Mouse (Mus musculus): Measurements from ENCODE around the gene Trpv5. TPM values are rescaled to one million over a fixed set of nuclear protein-coding genes. Genes with fewer than 3 reads are reported as not detected.

Trpv5 gene
- polyA plus RNA-seq, 1 experiment = not detected

DNA sequence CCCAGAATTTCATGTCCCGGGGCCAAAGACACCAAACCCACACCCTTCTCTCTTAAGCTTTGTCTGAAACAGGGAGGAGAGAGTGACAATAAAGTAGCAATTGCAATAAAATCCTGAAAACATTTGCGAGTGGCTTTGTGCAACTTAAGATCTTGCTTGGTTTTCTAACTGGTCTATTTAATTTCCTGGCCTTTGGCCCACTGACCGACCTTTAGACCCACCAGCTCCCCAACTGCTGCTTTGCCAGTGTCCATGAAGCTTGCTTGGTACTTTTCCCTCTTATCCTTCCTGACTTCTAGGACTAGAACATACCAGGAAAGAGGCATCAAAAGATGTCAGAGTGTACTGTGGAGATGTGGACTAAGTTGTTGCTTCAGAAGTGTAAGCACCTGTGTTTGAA, 5.0 kb upstream of the Trpv5 start:
- no peak overlapping the region for H3K27ac ChIP-seq (ENCODE audit: insufficient read depth, low read length)
- H3K4me1 ChIP-seq (ENCODE audit: control insufficient read depth, insufficient read depth, low read length) = no peaks in the 10 kb centered on the region
- no peak for TF ChIP-seq CTCF (IDR thresholded peaks at IDR 0.05; ENCODE audit: extremely low read depth, insufficient read depth, low read length)
- TF ChIP-seq POLR2A (IDR thresholded peaks at IDR 0.05; ENCODE audit: extremely low read depth, insufficient read depth, low read length) = no peak
- H3K4me3 ChIP-seq (ENCODE audit: insufficient read depth, low read length) = no peak overlapping the region

DNA sequence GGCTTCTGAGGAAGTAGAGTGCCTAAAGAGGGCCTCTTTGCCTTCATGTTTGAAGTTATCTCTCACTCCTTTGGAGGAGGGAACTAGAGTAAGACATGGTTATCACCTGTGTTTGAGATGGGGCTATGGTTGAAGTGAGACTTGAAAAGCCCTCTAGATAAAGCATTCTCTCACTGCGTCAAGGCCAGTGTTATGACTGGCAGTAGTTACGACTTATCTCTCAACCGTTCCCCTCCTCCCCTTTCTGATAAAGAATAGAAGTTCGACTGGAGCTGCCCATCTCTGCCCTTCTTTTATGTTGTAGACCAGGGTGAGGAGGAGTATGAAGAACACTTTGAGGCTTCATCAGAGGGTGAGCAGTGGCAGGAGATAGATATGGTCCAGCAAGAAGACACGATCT, 4.3 kb upstream of the Trpv5 start:
- Histone ChIP-seq H3K4me3 (ENCODE audit: insufficient read depth, low read length) (no peak overlapping the region), H3K27ac (ENCODE audit: insufficient read depth, low read length) (no peak overlapping the region), H3K4me1 (ENCODE audit: control insufficient read depth, insufficient read depth, low read length) (no peaks in the 10 kb centered on the region)
- TF ChIP-seq CTCF (IDR thresholded peaks at IDR 0.05; ENCODE audit: extremely low read depth, insufficient read depth, low read length) = no peak
- TF ChIP-seq POLR2A (IDR thresholded peaks at IDR 0.05; ENCODE audit: extremely low read depth, insufficient read depth, low read length) = no peak

DNA sequence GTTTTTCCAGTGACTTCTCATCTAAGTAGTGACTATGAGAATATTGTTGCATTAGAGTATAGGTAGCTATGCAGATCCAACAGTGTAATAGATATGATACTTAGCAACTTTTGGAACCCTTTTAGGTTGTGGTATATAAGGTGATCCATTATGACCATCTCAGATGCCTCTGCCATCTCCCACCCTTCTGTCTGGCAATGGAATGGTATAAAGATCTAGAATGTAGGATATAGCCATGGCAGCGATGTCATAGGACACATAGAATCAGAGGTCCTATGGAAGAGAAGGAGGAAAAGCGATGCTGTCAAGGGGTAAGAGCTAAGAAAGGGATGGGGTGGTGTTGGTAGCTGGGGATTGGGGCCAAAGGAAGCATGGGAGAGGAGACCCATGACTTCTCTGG, 3.6 kb upstream of the Trpv5 start, which contains the start of gene Llcfc1:
TSS of gene Llcfc1 (plus strand) at position 301 of the 400 bp plus-strand sequence.
- Histone ChIP-seq H3K27ac (ENCODE audit: insufficient read depth, low read length) (no peak within 1 kb of the TSS), H3K4me1 (ENCODE audit: control insufficient read depth, insufficient read depth, low read length) (no peaks in the 10 kb centered on the region), H3K4me3 (ENCODE audit: insufficient read depth, low read length) (no peak within 1 kb of the TSS)
- TF ChIP-seq POLR2A (IDR thresholded peaks at IDR 0.05; ENCODE audit: extremely low read depth, insufficient read depth, low read length) (no peak), CTCF (IDR thresholded peaks at IDR 0.05; ENCODE audit: extremely low read depth, insufficient read depth, low read length) (no peak)

GRCm38 (mm10) chr6:41681656-41682055, 1.1 kb upstream of the Trpv5 start:
- Histone ChIP-seq H3K27ac (ENCODE audit: insufficient read depth, low read length) (no peak overlapping the region), H3K4me3 (ENCODE audit: insufficient read depth, low read length) (no peak overlapping the region), H3K4me1 (ENCODE audit: control insufficient read depth, insufficient read depth, low read length) (no peaks in the 10 kb centered on the region)
- TF ChIP-seq POLR2A (IDR thresholded peaks at IDR 0.05; ENCODE audit: extremely low read depth, insufficient read depth, low read length) (no peak), CTCF (IDR thresholded peaks at IDR 0.05; ENCODE audit: extremely low read depth, insufficient read depth, low read length) (no peak)

DNA sequence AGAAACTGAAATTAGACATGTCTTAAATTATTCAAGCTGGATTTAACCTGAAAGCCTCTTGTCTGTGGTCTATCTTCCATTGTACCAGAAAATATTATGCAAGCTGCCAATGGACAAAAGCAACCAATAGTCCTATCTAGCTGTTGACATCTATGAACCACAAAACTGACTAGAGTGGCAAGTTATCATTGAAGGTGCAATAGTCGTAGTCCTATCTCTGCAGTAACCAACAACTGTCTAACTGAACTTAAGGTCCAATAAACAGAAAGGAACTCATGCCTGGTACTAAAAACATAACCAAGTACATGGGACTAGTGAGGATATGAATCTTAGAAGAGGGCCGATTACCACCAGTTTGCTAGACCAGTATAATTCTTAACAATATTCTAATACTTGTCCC, 4.0 kb downstream of the Trpv5 start:
- Histone ChIP-seq H3K4me1 (ENCODE audit: control insufficient read depth, insufficient read depth, low read length) (no peaks in the 10 kb centered on the region), H3K4me3 (ENCODE audit: insufficient read depth, low read length) (no peak overlapping the region), H3K27ac (ENCODE audit: insufficient read depth, low read length) (no peak overlapping the region)
- no peak for TF ChIP-seq CTCF (IDR thresholded peaks at IDR 0.05; ENCODE audit: extremely low read depth, insufficient read depth, low read length)
- TF ChIP-seq POLR2A (IDR thresholded peaks at IDR 0.05; ENCODE audit: extremely low read depth, insufficient read depth, low read length) = no peak

GRCm38 (mm10) chr6:41662320-41662719, 18.2 kb downstream of the Trpv5 start:
- H3K27ac ChIP-seq (ENCODE audit: insufficient read depth, low read length) = no peak overlapping the region
- TF ChIP-seq CTCF (IDR thresholded peaks at IDR 0.05; ENCODE audit: extremely low read depth, insufficient read depth, low read length) (0 out of 2 replicates have a peak, but pooled peaks have one; percentile 16), POLR2A (IDR thresholded peaks at IDR 0.05; ENCODE audit: extremely low read depth, insufficient read depth, low read length) (no peak)
- H3K4me1 ChIP-seq (ENCODE audit: control insufficient read depth, insufficient read depth, low read length) = no peaks in the 10 kb centered on the region
- no peak overlapping the region for H3K4me3 ChIP-seq (ENCODE audit: insufficient read depth, low read length)

DNA sequence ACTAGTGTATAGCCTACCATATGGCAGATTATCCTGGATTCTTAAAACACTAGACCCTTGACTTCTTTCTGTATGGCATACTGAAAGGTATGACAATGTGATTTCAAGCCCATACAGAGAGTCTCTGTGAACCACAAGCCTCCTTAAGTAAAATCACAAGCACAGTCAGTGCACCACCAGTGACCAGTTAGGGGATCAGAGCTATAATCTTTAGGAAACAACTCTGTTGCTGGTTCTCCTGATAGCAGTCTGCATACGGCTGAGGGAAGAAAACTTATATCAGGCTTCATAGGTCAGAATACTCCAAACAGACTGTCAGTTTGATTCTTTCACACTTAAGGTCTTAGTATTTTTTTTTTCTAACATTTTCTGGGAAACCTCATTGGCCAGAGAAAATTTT, 22.1 kb downstream of the Trpv5 start:
- Histone ChIP-seq H3K4me1 (ENCODE audit: control insufficient read depth, insufficient read depth, low read length) (no peaks in the 10 kb centered on the region), H3K4me3 (ENCODE audit: insufficient read depth, low read length) (no peak overlapping the region), H3K27ac (ENCODE audit: insufficient read depth, low read length) (no peak overlapping the region)
- no peak for TF ChIP-seq POLR2A (IDR thresholded peaks at IDR 0.05; ENCODE audit: extremely low read depth, insufficient read depth, low read length)

DNA sequence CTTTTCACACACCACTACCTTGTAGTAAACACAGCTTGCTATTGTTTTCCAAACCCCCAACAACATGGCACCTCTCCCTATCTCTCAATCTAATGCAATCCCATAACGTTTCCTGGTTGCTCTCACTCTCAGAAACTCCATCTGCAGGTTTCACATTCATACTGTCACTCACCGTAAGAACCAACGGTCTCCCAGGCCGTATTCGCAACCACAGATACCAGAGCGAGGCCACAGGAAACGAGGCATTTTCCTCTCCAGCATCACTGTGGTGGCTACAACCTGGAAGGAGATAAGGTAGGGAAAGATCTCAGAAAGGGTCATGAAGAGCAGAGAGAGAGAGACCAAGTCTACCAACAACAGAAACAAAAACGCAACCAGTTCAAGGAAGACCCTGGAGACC, 25.9 kb downstream of the Trpv5 start:
- Histone ChIP-seq H3K4me3 (ENCODE audit: insufficient read depth, low read length) (no peak overlapping the region), H3K4me1 (ENCODE audit: control insufficient read depth, insufficient read depth, low read length) (no peaks in the 10 kb centered on the region), H3K27ac (ENCODE audit: insufficient read depth, low read length) (no peak overlapping the region)
- TF ChIP-seq CTCF (IDR thresholded peaks at IDR 0.05; ENCODE audit: extremely low read depth, insufficient read depth, low read length) (no peak), POLR2A (IDR thresholded peaks at IDR 0.05; ENCODE audit: extremely low read depth, insufficient read depth, low read length) (no peak)

DNA sequence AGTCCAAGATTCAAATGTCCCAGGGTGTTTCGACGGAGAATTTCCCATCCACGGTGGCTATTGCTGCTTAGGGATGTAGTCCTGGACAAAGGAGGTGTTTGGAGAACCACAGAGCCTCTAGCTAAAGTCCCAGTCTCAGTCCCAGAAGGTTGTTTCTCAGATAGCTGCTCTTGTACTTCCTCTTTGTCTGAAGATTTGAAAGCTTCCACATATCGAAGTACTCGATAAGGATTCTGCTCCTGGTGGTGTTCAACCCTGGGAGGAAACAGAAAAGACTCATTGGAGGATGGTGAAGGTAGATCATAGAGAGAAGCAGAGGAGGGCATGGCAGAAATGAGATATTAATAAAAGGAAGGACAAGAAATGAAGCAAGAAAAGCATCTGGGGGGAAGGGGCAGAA, 27.4 kb downstream of the Trpv5 start:
- no peak for TF ChIP-seq POLR2A (IDR thresholded peaks at IDR 0.05; ENCODE audit: extremely low read depth, insufficient read depth, low read length)
- TF ChIP-seq CTCF (IDR thresholded peaks at IDR 0.05; ENCODE audit: extremely low read depth, insufficient read depth, low read length) = no peak
- no peak overlapping the region for H3K4me3 ChIP-seq (ENCODE audit: insufficient read depth, low read length)
- no peak overlapping the region for H3K27ac ChIP-seq (ENCODE audit: insufficient read depth, low read length)

DNA sequence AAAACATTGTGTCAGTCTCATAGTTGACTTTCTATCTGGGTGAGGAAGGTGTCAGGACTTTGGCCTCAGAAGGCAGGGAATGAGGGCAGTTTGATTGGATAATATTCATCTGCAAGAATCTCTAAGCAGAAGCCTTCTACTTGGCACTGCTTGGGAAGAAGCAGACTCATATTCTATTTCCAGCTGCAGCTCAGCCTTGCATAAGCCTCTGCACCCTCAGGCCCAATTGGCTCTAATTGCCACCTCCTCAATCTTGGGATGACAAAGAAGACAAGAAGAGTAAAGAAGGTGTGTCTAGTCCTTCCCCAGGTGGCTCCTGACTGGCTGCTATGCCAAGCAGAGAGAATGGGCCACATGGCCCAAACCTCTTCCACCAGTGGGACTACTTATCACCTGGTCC, 33.9 kb downstream of the Trpv5 start:
- Histone ChIP-seq H3K4me1 (ENCODE audit: control insufficient read depth, insufficient read depth, low read length) (peaks cover 2% of the 10 kb centered on the region; the same call in 1 of the 2 replicates), H3K27ac (ENCODE audit: insufficient read depth, low read length) (no peak overlapping the region), H3K4me3 (ENCODE audit: insufficient read depth, low read length) (no peak overlapping the region)
- TF ChIP-seq CTCF (IDR thresholded peaks at IDR 0.05; ENCODE audit: extremely low read depth, insufficient read depth, low read length) = no peak
- no peak for TF ChIP-seq POLR2A (IDR thresholded peaks at IDR 0.05; ENCODE audit: extremely low read depth, insufficient read depth, low read length)

More for the DNA sequence above, 27.4 kb downstream of the Trpv5 start:
- H3K4me1 ChIP-seq (ENCODE audit: control insufficient read depth, insufficient read depth, low read length) = no peaks in the 10 kb centered on the region

Measured in cortical plate, adult 2 months (tissue).